Mouse (Mus musculus) CH12.LX (cell line): ENCODE results near the gene Aph1a. TPM values are rescaled to one million over a fixed set of nuclear protein-coding genes. Genes with fewer than 3 reads are reported as not detected.

ENCODE experiments used
- DNase-seq: peaks from one replicate; pipeline ENCODE4 v3.0.0-alpha.2; 2013; ENCODE audit errors: extremely low read depth
- H3K27ac ChIP-seq: 2 replicates; pipeline ENCODE4 v1.5.1; 2012; ENCODE audit warnings: low read depth, mild to moderate bottlenecking, control low read depth, moderate library complexity; ENCODE audit not compliant: insufficient read depth
- H3K27me3 ChIP-seq: replicated peaks from 2 replicates; pipeline ENCODE3; 2012; ENCODE audit warnings: inconsistent platforms
- H3K36me3 ChIP-seq, 2 experiments: replicated peaks in 1 of 2; 2 replicates each; pipeline versions ENCODE3 to v1.6.1; 2012; ENCODE audit warnings: inconsistent platforms in 1 of 2, low read length in 1 of 2, mild to moderate bottlenecking in 1 of 2, mixed read lengths in 1 of 2, moderate library complexity in 1 of 2; ENCODE audit not compliant: control insufficient read depth in 1 of 2, insufficient read depth in 1 of 2
- H3K4me1 ChIP-seq, 2 experiments: 2 replicates each; pipeline ENCODE4 v1.6.1; 2012; ENCODE audit warnings: inconsistent platforms in 1 of 2, moderate library complexity in 1 of 2; ENCODE audit not compliant: insufficient read depth in 2 of 2, control insufficient read depth in 1 of 2
- H3K4me2 ChIP-seq: 2 replicates; pipeline ENCODE4 v1.6.1; 2012; ENCODE audit warnings: low read depth, mild to moderate bottlenecking, control low read depth; ENCODE audit not compliant: poor library complexity, insufficient read depth, severe bottlenecking
- H3K4me3 ChIP-seq, 3 experiments: fragments of 150-350 bp in 1 of 3; sonication (generic) in 1 of 3; replicated peaks in 1 of 3; 2 replicates each; pipeline versions ENCODE3 to v1.5.1; 2011 to 2012; ENCODE audit warnings: low read depth in 2 of 3, low read length in 2 of 3, mild to moderate bottlenecking in 2 of 3, moderate library complexity in 2 of 3, control low read depth in 1 of 3, improper control_type of control experiment in 1 of 3, inconsistent platforms in 1 of 3, mixed read lengths in 1 of 3; ENCODE audit not compliant: poor library complexity in 1 of 3
- H3K79me2 ChIP-seq: replicated peaks from 2 replicates; pipeline ENCODE4 v1.6.1; 2012; ENCODE audit warnings: mild to moderate bottlenecking, moderate library complexity; ENCODE audit not compliant: control insufficient read depth, poor library complexity, insufficient read depth, severe bottlenecking; ENCODE audit errors: extremely low read depth
- H3K9ac ChIP-seq: 2 replicates; pipeline ENCODE4 v1.6.1; 2012; ENCODE audit warnings: low read depth, mild to moderate bottlenecking, control low read depth, moderate library complexity; ENCODE audit not compliant: insufficient read depth
- H3K9me3 ChIP-seq: replicated peaks from 2 replicates; pipeline ENCODE3; 2012; ENCODE audit warnings: low read length, inconsistent platforms, mixed read lengths
- CHD1 ChIP-seq: IDR thresholded peaks from 2 replicates; pipeline ENCODE4 v1.6.1; 2012; ENCODE audit warnings: low read depth, low read length, improper control_type of control experiment, inconsistent platforms
- CHD2 ChIP-seq: IDR thresholded peaks from 2 replicates; pipeline ENCODE4 v1.6.1; 2011; ENCODE audit warnings: low read length, improper control_type of control experiment
- E2F4 ChIP-seq: IDR thresholded peaks from 2 replicates; pipeline ENCODE4 v1.6.1; 2011; ENCODE audit warnings: low read depth, low read length, improper control_type of control experiment; ENCODE audit not compliant: insufficient replicate concordance
- HCFC1 ChIP-seq: IDR thresholded peaks from 2 replicates; pipeline ENCODE4 v1.6.1; 2012; ENCODE audit warnings: low read depth, mild to moderate bottlenecking, inconsistent platforms, low read length, improper control_type of control experiment
- IRF4 ChIP-seq: IDR thresholded peaks from 2 replicates; pipeline ENCODE4 v1.6.1; 2014; ENCODE audit warnings: low read depth, mild to moderate bottlenecking, inconsistent platforms, low read length, improper control_type of control experiment
- JUN ChIP-seq: IDR thresholded peaks from 2 replicates; pipeline ENCODE4 v1.6.1; 2011; ENCODE audit warnings: low read depth, mild to moderate bottlenecking, low read length, improper control_type of control experiment, moderate library complexity; ENCODE audit not compliant: insufficient read depth
- JUND ChIP-seq: conservative IDR thresholded peaks from 2 replicates; pipeline ENCODE4 v1.6.1; 2011; ENCODE audit warnings: low read depth, low read length, improper control_type of control experiment
- MAFK ChIP-seq: IDR thresholded peaks from 2 replicates; pipeline ENCODE4 v1.6.1; 2011; ENCODE audit warnings: low read length, improper control_type of control experiment; ENCODE audit not compliant: insufficient replicate concordance
- MAX ChIP-seq: IDR thresholded peaks from 2 replicates; pipeline ENCODE4 v1.6.1; 2011; ENCODE audit warnings: low read length, improper control_type of control experiment
- MEF2A ChIP-seq: IDR thresholded peaks from 2 replicates; pipeline ENCODE4 v1.6.1; 2014; ENCODE audit warnings: low read depth, mild to moderate bottlenecking, inconsistent platforms, low read length, improper control_type of control experiment, borderline replicate concordance
- PAX5 ChIP-seq: IDR thresholded peaks from 2 replicates; pipeline ENCODE4 v1.6.1; 2012; ENCODE audit warnings: low read length, inconsistent platforms, mixed read lengths
- RCOR1 ChIP-seq: conservative IDR thresholded peaks from 2 replicates; pipeline ENCODE4 v1.6.1; 2012; ENCODE audit warnings: low read depth, mild to moderate bottlenecking, inconsistent platforms, low read length, improper control_type of control experiment
- SIN3A ChIP-seq: IDR thresholded peaks from 2 replicates; pipeline ENCODE4 v1.6.1; 2012; ENCODE audit warnings: low read length, improper control_type of control experiment, inconsistent platforms
- TBP ChIP-seq: conservative IDR thresholded peaks from 2 replicates; pipeline ENCODE4 v1.6.1; 2011; ENCODE audit warnings: low read depth, low read length, improper control_type of control experiment
- UBTF ChIP-seq: IDR thresholded peaks from 2 replicates; pipeline ENCODE4 v1.6.1; 2012; ENCODE audit warnings: low read depth, mild to moderate bottlenecking, inconsistent platforms, low read length, improper control_type of control experiment, moderate library complexity
- ZNF384 ChIP-seq: IDR thresholded peaks from 2 replicates; pipeline ENCODE4 v1.6.1; 2012; ENCODE audit warnings: low read depth, low read length, improper control_type of control experiment, inconsistent platforms
- dilution Hi-C: fragments of 300-500 bp; cut with MboI; formaldehyde crosslinking; loops from 2 replicates; pipeline ENCODE4 v1.14.3; 2020; ENCODE audit warnings: low sequenced_read_pairs; ENCODE audit not compliant: extremely low pct_unique_long_range_greater_than_20kb, extremely low pct_ligation_motif_present
- in situ Hi-C: fragments of 300-500 bp; cut with MboI; formaldehyde crosslinking; loops from 3 replicates; pipeline ENCODE4 v1.14.3; 2019; ENCODE audit warnings: low sequenced_read_pairs, low pct_ligation_motif_present, low pct_unique_long_range_greater_than_20kb, mixed read lengths
- polyA plus RNA-seq: library from polyadenylated mRNA; unstranded; fragments of >175 nt; gene quantifications from 2 replicates; pipeline ENCODE4 v1.2.1, GENCODE M21; 2012; ENCODE audit warnings: low read depth; ENCODE audit not compliant: insufficient read length
- total RNA-seq, 2 experiments: library from RNA; depleted of rRNA; stranded (reverse); fragments of 300-350 nt in 1 of 2; fragments of >200 nt in 1 of 2; gene quantifications; 2 replicates each; pipeline ENCODE4 v1.2.3; 2012 to 2014

The Aph1a gene
- total and polyA plus RNA-seq, 3 experiments: 46.6 to 69.4 (median 59.9) TPM

DNA sequence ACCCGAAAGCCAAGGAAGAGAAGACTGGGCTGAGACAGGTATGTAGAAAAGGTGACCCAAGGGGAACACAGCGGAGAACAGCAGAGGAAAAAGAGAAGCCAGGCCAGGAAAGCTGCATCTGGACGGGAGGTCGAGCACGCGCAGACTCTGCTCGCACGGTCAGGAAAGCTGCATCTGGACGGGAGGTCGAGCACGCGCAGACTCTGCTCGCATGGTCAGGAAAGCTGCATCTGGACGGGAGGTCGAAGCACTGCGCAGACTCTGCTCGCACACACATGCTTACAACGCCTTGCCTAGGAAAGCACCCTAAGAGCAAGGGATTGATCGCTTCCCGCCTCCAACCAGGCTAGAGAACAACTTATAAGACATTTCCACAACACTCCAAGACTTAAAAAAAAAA is 28.2 kb upstream of the Aph1a start:
- no peak for TF ChIP-seq PAX5
- TF ChIP-seq CHD2: no peak
- peaks cover 17% of the 10 kb centered on the region for H3K79me2 ChIP-seq
- in situ Hi-C loops (loop anchor here (5.0 kb wide), 1 partner anchor 37 kb away; the partner anchor contains the start of gene Car14), dilution Hi-C loops (no loop called here)
- H3K27me3 ChIP-seq: no peaks in the 10 kb centered on the region
- no peak overlapping the region for H3K4me2 ChIP-seq
- H3K36me3 ChIP-seq: peaks cover 41 to 79% of the 10 kb centered on the region in 2 experiments
- H3K9ac ChIP-seq: no peak overlapping the region
- H3K9me3 ChIP-seq: no peaks in the 10 kb centered on the region
- no peak overlapping the region for H3K4me3 ChIP-seq
- peaks cover 3 to 12% of the 10 kb centered on the region in 2 experiments; a peak in 3 of 4 replicates for H3K4me1 ChIP-seq
- no peak overlapping the region for H3K27ac ChIP-seq
- no peak for DNase-seq

DNA sequence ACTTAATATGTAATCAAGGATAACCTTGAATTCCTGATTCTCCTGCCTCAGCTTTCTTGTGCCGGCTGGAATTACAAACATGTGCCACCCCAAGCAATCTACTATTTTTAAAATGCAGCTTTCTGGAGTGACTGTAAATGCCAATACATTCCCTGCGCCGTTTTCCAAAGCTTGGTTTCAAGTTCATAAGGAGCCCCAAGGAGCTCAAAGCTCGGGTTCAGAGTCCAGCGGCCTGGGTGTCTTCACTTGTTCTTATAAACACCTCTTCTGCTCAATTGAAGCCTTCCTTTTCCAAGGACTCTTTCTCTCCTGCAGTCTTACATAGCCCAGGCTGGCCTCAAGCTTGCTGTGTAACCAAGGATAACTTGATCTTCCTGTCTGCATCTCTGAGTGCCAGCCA is 27.7 kb upstream of the Aph1a start:
- Histone ChIP-seq H3K27ac (no peak overlapping the region), H3K4me2 (no peak overlapping the region), H3K36me3 (peaks cover 41 to 77% of the 10 kb centered on the region in 2 experiments), H3K4me3 (no peak overlapping the region), H3K4me1 (peaks cover 3 to 13% of the 10 kb centered on the region in 2 experiments; a peak in 3 of 4 replicates), H3K79me2 (peaks cover 22% of the 10 kb centered on the region), H3K27me3 (no peaks in the 10 kb centered on the region), H3K9ac (no peak overlapping the region), H3K9me3 (no peaks in the 10 kb centered on the region)
- in situ Hi-C loops (loop anchor here (5.0 kb wide), 1 partner anchor 36 kb away; the partner anchor contains the start of gene Car14), dilution Hi-C loops (no loop called here)
- no peak for DNase-seq
- TF ChIP-seq MEF2A (no peak), E2F4 (no peak)

DNA sequence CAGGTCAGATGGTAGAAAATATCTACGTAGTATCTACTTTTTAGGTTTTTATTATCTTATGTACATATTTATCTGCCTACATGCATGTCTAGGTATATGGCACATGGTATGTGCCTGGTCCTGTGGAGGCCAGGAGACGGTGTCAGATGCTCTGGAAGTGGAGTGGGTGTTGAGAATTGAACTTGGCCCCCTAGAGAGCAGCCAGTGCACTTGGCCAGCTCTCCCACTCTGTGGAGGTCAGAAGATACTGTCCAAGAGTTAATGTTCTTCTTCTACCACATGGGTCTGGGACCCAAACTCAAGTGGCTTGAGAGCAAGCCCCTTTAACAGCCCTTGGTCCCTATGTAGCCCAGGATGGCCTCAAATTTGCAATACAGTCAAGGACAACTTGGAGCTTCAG is 26.4 kb upstream of the Aph1a start:
- Histone ChIP-seq H3K9ac (no peak overlapping the region), H3K27ac (no peak overlapping the region)
- in situ Hi-C loops: loop anchor here (5.0 kb wide), 1 partner anchor 35 kb away; the partner anchor contains the start of gene Car14
- no peak for DNase-seq
- no peak for TF ChIP-seq HCFC1
- TF ChIP-seq CHD1: no peak
- no peak for TF ChIP-seq MAFK
- TF ChIP-seq MEF2A: no peak
- TF ChIP-seq ZNF384: no peak
- TF ChIP-seq CHD2: no peak
- no peak for TF ChIP-seq TBP
- no peak for TF ChIP-seq IRF4
- TF ChIP-seq JUN: no peak
- no peak for TF ChIP-seq MAX
- TF ChIP-seq UBTF: no peak
- no peak for TF ChIP-seq RCOR1
- TF ChIP-seq E2F4: no peak
- TF ChIP-seq JUND: no peak
- TF ChIP-seq SIN3A: no peak
- TF ChIP-seq, all 38 proteins: peak for 0
- Histone ChIP-seq H3K9me3 (no peaks in the 10 kb centered on the region), H3K36me3 (peaks cover 41 to 74% of the 10 kb centered on the region in 2 experiments), H3K4me2 (no peak overlapping the region), H3K27me3 (no peaks in the 10 kb centered on the region), H3K4me1 (peaks cover 3 to 16% of the 10 kb centered on the region in 2 experiments; a peak in 3 of 4 replicates), H3K4me3 (no peak overlapping the region), H3K79me2 (peaks cover 27% of the 10 kb centered on the region)
- dilution Hi-C loops: no loop called here
